In genomic region chr7:43780746-43781145, GRCm38 (mm10) we compare ENCODE assay signal across 23 mouse cellular contexts. TPM values are rescaled to one million over a fixed set of nuclear protein-coding genes. Genes with fewer than 3 reads are reported as not detected.
DNase-seq lines count a peak whose midpoint lies in the region; ATAC-seq and TF ChIP-seq lines count a peak whose summit lies in the region.
"Had no signal": no experiment of that assay in that cellular context is flagged by ENCODE, and none has a peak within 500 bp of the region (broad histone marks: within the 10 kb centered on the region; RNA-seq: fewer than 3 reads in every experiment).

Klk10 (plus strand) TSS chr7:43781035.

- DNase-seq in embryonic facial prominence, embryonic 14.5 days (ENCODE audit: low spot score): no peak
- DNase-seq in embryonic facial prominence, embryonic 10.5 days (ENCODE audit: low spot score): no peak
- no peak for DNase-seq in lung, postnatal 0 days (ENCODE audit: low spot score)
- no peak for DNase-seq in lung, postnatal 10 days
- DNase-seq in ZHBTc4 (ENCODE audit: low read depth, low spot score): peak; percentile 46
- no peak for DNase-seq in MN1 (ENCODE audit: low spot score)
- DNase-seq: adrenal gland, postnatal 10 days; cerebellum, postnatal 14 days; heart, postnatal 4 days; kidney, adult 18-20 months; right cerebral cortex, postnatal 4 days; thymus, postnatal 4 days had no signal

- WGBS in embryonic facial prominence, embryonic 14.5 days: 32% methylated on average over 5 of the region's 5 CpGs
- 42% methylated on average over 5 of the region's 5 CpGs for WGBS in embryonic facial prominence, embryonic 10.5 days
- 20% methylated on average over 5 of the region's 5 CpGs for WGBS in lung, postnatal 0 days
- WGBS in stomach, embryonic 15.5 days: 40% methylated on average over 5 of the region's 5 CpGs
- 55% methylated on average over 5 of the region's 5 CpGs for WGBS in forebrain, embryonic 12.5 days

- no peak within 1 kb of the TSS for H3K4me3 ChIP-seq in embryonic facial prominence, embryonic 14.5 days (ENCODE audit: low read depth, low read length)
- no peak within 1 kb of the TSS for H3K4me3 ChIP-seq in embryonic facial prominence, embryonic 10.5 days
- no peak within 1 kb of the TSS for H3K4me3 ChIP-seq in lung, postnatal 0 days (ENCODE audit: low read depth, low read length)
- no peak within 1 kb of the TSS for H3K4me3 ChIP-seq in stomach, embryonic 15.5 days (replicated peaks)
- H3K4me3 ChIP-seq in forebrain, embryonic 12.5 days (replicated peaks): no peak within 1 kb of the TSS
- H3K4me3 ChIP-seq: left cerebral cortex, adult 2 months; liver, embryonic 12.5 days; lung, embryonic 15.5 days; midbrain, embryonic 12.5 days; neural tube, embryonic 12.5 days had no signal

- no peak for TF ChIP-seq EP300 in lung, postnatal 0 days (IDR thresholded peaks at IDR 0.05)

- H3K27ac ChIP-seq in embryonic facial prominence, embryonic 14.5 days (replicated peaks; ENCODE audit: low read depth, low read length): no peak within 1 kb of the TSS
- no peak within 1 kb of the TSS for H3K27ac ChIP-seq in embryonic facial prominence, embryonic 10.5 days (replicated peaks)
- no peak within 1 kb of the TSS for H3K27ac ChIP-seq in lung, postnatal 0 days (ENCODE audit: low read length)
- peak within 1 kb of the TSS; percentile 37; the same call in 1 of the 2 replicates for H3K27ac ChIP-seq in stomach, embryonic 15.5 days
- no peak within 1 kb of the TSS for H3K27ac ChIP-seq in forebrain, embryonic 12.5 days
- H3K27ac ChIP-seq: forebrain, embryonic 10.5 days; hindbrain, embryonic 15.5 days; left cerebral cortex, adult 2 months; liver, embryonic 12.5 days; lung, embryonic 15.5 days; midbrain, embryonic 12.5 days; neural tube, embryonic 12.5 days had no signal

- no peaks in the 10 kb centered on the region for H3K36me3 ChIP-seq in embryonic facial prominence, embryonic 14.5 days (ENCODE audit: control insufficient read depth, insufficient read depth, low read length)
- H3K36me3 ChIP-seq in embryonic facial prominence, embryonic 10.5 days (replicated peaks): no peaks in the 10 kb centered on the region
- H3K36me3 ChIP-seq in lung, postnatal 0 days (ENCODE audit: insufficient read depth, low read length): no peaks in the 10 kb centered on the region
- H3K36me3 ChIP-seq in stomach, embryonic 15.5 days: no peaks in the 10 kb centered on the region
- no peaks in the 10 kb centered on the region for H3K36me3 ChIP-seq in forebrain, embryonic 12.5 days (replicated peaks)
- H3K36me3 ChIP-seq: forebrain, embryonic 10.5 days; hindbrain, embryonic 15.5 days; liver, embryonic 12.5 days; lung, embryonic 15.5 days; midbrain, embryonic 12.5 days; neural tube, embryonic 12.5 days had no signal

- H3K9me3 ChIP-seq in embryonic facial prominence, embryonic 14.5 days (ENCODE audit: control insufficient read depth, low read length): no peaks in the 10 kb centered on the region
- no peaks in the 10 kb centered on the region for H3K9me3 ChIP-seq in embryonic facial prominence, embryonic 10.5 days
- no peaks in the 10 kb centered on the region for H3K9me3 ChIP-seq in lung, postnatal 0 days (ENCODE audit: low read length)
- no peaks in the 10 kb centered on the region for H3K9me3 ChIP-seq in stomach, embryonic 15.5 days
- no peaks in the 10 kb centered on the region for H3K9me3 ChIP-seq in forebrain, embryonic 12.5 days
- H3K9me3 ChIP-seq: forebrain, embryonic 10.5 days; hindbrain, embryonic 15.5 days; liver, embryonic 12.5 days; lung, embryonic 15.5 days; midbrain, embryonic 12.5 days; neural tube, embryonic 12.5 days had no signal

- no peak within 1 kb of the TSS for H3K9ac ChIP-seq in embryonic facial prominence, embryonic 14.5 days (ENCODE audit: low read depth, low read length)
- H3K9ac ChIP-seq in lung, postnatal 0 days (replicated peaks; ENCODE audit: low read depth): no peak within 1 kb of the TSS
- no peak within 1 kb of the TSS for H3K9ac ChIP-seq in stomach, embryonic 15.5 days
- no peak within 1 kb of the TSS for H3K9ac ChIP-seq in forebrain, embryonic 12.5 days
- H3K9ac ChIP-seq: hindbrain, embryonic 15.5 days; liver, embryonic 12.5 days; lung, embryonic 15.5 days; midbrain, embryonic 12.5 days; neural tube, embryonic 12.5 days had no signal

- H3K4me2 ChIP-seq in embryonic facial prominence, embryonic 14.5 days (ENCODE audit: low read depth, low read length): no peak within 1 kb of the TSS
- H3K4me2 ChIP-seq in lung, postnatal 0 days (replicated peaks; ENCODE audit: low read depth, low read length): no peak within 1 kb of the TSS
- H3K4me2 ChIP-seq in stomach, embryonic 15.5 days: no peak within 1 kb of the TSS
- H3K4me2 ChIP-seq in forebrain, embryonic 12.5 days: no peak within 1 kb of the TSS

- ATAC-seq in embryonic facial prominence, embryonic 14.5 days (ENCODE audit: low read depth): no peak
- ATAC-seq in lung, postnatal 0 days: peak; percentile 36; the same call in 1 of the 2 replicates
- ATAC-seq in stomach, embryonic 15.5 days (ENCODE audit: insufficient read depth, low FRiP score, low read depth): no peak
- ATAC-seq in forebrain, embryonic 12.5 days (ENCODE audit: low FRiP score): no peak
- ATAC-seq: CD4-positive, CD25-positive, alpha-beta regulatory T cell, adult 4 months; liver, embryonic 12.5 days had no signal

- H3K4me1 ChIP-seq in embryonic facial prominence, embryonic 14.5 days (ENCODE audit: control insufficient read depth, insufficient read depth, low read length): no peaks in the 10 kb centered on the region
- H3K4me1 ChIP-seq in embryonic facial prominence, embryonic 10.5 days: peaks cover 7% of the 10 kb centered on the region
- peaks cover 3% of the 10 kb centered on the region; the same call in 1 of the 2 replicates for H3K4me1 ChIP-seq in lung, postnatal 0 days (ENCODE audit: insufficient read depth, low read depth, low read length)
- H3K4me1 ChIP-seq in stomach, embryonic 15.5 days: peaks cover 7% of the 10 kb centered on the region; the same call in 1 of the 2 replicates
- peaks cover 9% of the 10 kb centered on the region; the same call in 1 of the 2 replicates for H3K4me1 ChIP-seq in forebrain, embryonic 12.5 days
- H3K4me1 ChIP-seq: liver, embryonic 12.5 days had no signal

- H3K27me3 ChIP-seq in embryonic facial prominence, embryonic 14.5 days (replicated peaks; ENCODE audit: control insufficient read depth, insufficient read depth, low read length): peaks cover 8% of the 10 kb centered on the region; the same call in 1 of the 2 replicates
- peaks cover 23% of the 10 kb centered on the region for H3K27me3 ChIP-seq in embryonic facial prominence, embryonic 10.5 days (replicated peaks; ENCODE audit: low read depth, poor library complexity, severe bottlenecking)
- no peaks in the 10 kb centered on the region for H3K27me3 ChIP-seq in lung, postnatal 0 days (replicated peaks; ENCODE audit: insufficient read depth, low read length)
- H3K27me3 ChIP-seq in stomach, embryonic 15.5 days (replicated peaks): no peaks in the 10 kb centered on the region
- peaks cover 13% of the 10 kb centered on the region for H3K27me3 ChIP-seq in forebrain, embryonic 12.5 days

- TF ChIP-seq CTCF in lung, postnatal 0 days (IDR thresholded peaks at IDR 0.05): no peak

RNA-seq across cellular contexts. Expression of gene Klk10, which starts in this region (rescaled TPM):
- 8.8 and 17.2 TPM in 2 replicates for polyA plus RNA-seq in embryonic facial prominence, embryonic 14.5 days (2014; fragmentation: Nextera tagmentation; extraction: Ambion mirVana)
- polyA plus RNA-seq in embryonic facial prominence, embryonic 10.5 days (2016; fragmentation: Nextera tagmentation; extraction: Ambion mirVana): 0.25 and 0.39 TPM in 2 replicates
- polyA plus RNA-seq in lung, postnatal 0 days (2015; fragmentation: Nextera tagmentation; extraction: Ambion mirVana): 2.6 and 4.2 TPM in 2 replicates
- 4.1 and 17.4 TPM in 2 replicates for polyA plus RNA-seq in stomach, embryonic 15.5 days (2015; fragmentation: Nextera tagmentation; extraction: Ambion mirVana)
- 0.28 TPM in 1 of 2 replicates, not detected in the other for polyA plus RNA-seq in forebrain, embryonic 12.5 days (2016; fragmentation: Nextera tagmentation; extraction: Ambion mirVana)
- polyA plus RNA-seq: liver, embryonic 12.5 days; neural tube, embryonic 12.5 days; testis, adult 2 months had no signal
